Mouse (Mus musculus): ENCODE measurements at regions not wholly inside any gene's neighbourhood (a gene's known extent, or its start where the extent isn't known, plus 50 kb on each side); places are given as distances from the start of the nearest gene placed in this dataset.
A peak's percentile ranks its signal among the peaks of the same experiment; 100 is the strongest.

DNA sequence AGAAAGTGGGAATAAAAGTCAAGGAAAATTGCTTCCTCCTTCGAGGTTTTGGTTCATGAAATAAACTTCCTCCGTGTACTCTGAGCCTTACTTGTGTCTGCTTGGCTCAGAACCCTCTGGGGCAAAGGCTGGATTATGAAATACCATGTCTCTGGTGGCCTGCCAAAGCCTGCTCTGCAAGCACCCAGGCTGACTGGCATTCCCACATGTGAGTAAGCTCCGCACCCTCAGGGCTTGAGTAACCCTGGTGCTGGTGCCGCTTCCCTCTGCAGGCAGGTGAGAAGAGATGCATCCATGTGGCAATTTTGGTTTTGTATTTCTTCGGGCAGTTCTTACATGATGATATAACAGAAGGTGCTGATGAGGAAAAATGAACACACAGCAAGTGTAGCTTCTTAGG, 66.0 kb downstream of the Nr2f2 start:
- DNase-seq (ENCODE audit: low spot score) (no peak), ATAC-seq (replicated peaks; ENCODE audit: low FRiP score, low TSS enrichment, low read depth) (no peak)
- Histone ChIP-seq H3K9ac (ENCODE audit: low read length) (no peak overlapping the region), H3K9me3 (ENCODE audit: control insufficient read depth, low read length) (no peaks in the 10 kb centered on the region), H3K27me3 (replicated peaks; ENCODE audit: control insufficient read depth, insufficient read depth, low read length) (no peaks in the 10 kb centered on the region), H3K27ac (ENCODE audit: low read depth) (no peak overlapping the region), H3K4me2 (ENCODE audit: low read length) (no peak overlapping the region), H3K36me3 (ENCODE audit: control insufficient read depth, insufficient read depth, low read length) (no peaks in the 10 kb centered on the region), H3K4me3 (ENCODE audit: low read depth, low read length) (no peak overlapping the region), H3K4me1 (replicated peaks; ENCODE audit: control insufficient read depth, insufficient read depth, low read length) (no peaks in the 10 kb centered on the region)
- WGBS, result 79% methylated on average over 5 of the region's 5 CpGs

DNA sequence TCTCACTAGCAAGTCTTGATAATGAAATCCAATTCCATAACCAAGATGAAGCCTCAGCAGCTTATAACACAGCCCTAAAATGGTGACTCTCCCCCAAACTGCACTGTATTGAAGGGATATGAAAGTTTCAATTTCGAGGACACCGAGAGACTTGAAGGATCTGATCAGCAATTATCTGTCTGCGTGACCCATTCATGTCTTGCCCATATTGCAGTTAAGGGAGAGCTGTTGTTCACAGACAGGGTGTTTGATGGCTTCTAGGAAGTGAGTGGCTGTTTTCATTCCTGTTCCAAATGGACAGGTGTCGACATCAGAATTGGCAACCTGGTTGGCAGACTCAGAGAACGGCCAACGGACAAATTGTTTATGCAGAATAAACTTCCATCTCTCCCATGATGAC, 75.1 kb downstream of the Nr2f2 start:
- Histone ChIP-seq H3K27ac (ENCODE audit: low read depth) (no peak overlapping the region), H3K27me3 (replicated peaks; ENCODE audit: control insufficient read depth, insufficient read depth, low read length) (peaks cover 48% of the 10 kb centered on the region), H3K4me3 (ENCODE audit: low read depth, low read length) (no peak overlapping the region), H3K4me2 (ENCODE audit: low read length) (no peak overlapping the region), H3K9ac (ENCODE audit: low read length) (no peak overlapping the region), H3K36me3 (ENCODE audit: control insufficient read depth, insufficient read depth, low read length) (no peaks in the 10 kb centered on the region), H3K9me3 (ENCODE audit: control insufficient read depth, low read length) (peaks cover 3% of the 10 kb centered on the region; the same call in 1 of the 2 replicates), H3K4me1 (replicated peaks; ENCODE audit: control insufficient read depth, insufficient read depth, low read length) (0 out of 2 replicates have a peak, but pooled peaks cover 7% of the 10 kb centered on the region)
- DNase-seq (ENCODE audit: low spot score), result no peak
- WGBS, result 90% methylated on average over 6 of the region's 6 CpGs
- no peak for ATAC-seq (replicated peaks; ENCODE audit: low FRiP score, low TSS enrichment, low read depth)

DNA sequence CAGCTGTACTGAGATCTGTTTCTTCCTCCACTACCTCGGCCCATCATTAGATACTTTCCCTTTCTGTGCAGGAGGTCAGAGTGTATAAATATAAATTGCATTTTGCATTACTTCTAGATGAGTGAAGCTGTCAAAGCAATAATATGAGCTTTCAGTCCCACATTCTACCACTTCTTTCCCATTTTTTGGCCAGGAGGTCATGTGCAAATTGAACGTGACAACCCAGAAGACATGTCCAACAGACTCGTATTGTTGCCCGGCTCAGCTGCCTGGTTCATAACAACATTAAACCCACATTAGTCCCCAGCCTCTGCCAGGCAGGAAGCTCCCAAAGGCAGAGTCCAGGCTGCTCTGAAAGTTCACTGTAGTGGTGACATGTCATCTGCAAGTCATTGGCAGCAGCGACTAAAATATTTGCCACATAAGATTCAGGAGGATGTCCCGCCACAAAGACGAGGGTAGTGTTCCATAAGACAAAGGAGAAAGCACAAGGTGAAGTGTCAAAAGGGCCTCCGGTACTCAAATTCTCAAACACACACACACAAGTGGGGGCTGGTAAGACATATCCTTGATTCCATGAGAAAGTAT, 75.7 kb downstream of the Nr2f2 start:
- Histone ChIP-seq H3K4me2 (ENCODE audit: low read length) (no peak overlapping the region), H3K9ac (ENCODE audit: low read length) (no peak overlapping the region), H3K27ac (ENCODE audit: low read depth) (no peak overlapping the region), H3K4me3 (ENCODE audit: low read depth, low read length) (no peak overlapping the region), H3K4me1 (replicated peaks; ENCODE audit: control insufficient read depth, insufficient read depth, low read length) (0 out of 2 replicates have a peak, but pooled peaks cover 7% of the 10 kb centered on the region), H3K27me3 (replicated peaks; ENCODE audit: control insufficient read depth, insufficient read depth, low read length) (peaks cover 54% of the 10 kb centered on the region), H3K9me3 (ENCODE audit: control insufficient read depth, low read length) (peaks cover 3% of the 10 kb centered on the region; the same call in 1 of the 2 replicates), H3K36me3 (ENCODE audit: control insufficient read depth, insufficient read depth, low read length) (no peaks in the 10 kb centered on the region)
- WGBS, result 65% methylated on average over 8 of the region's 8 CpGs
- DNase-seq (ENCODE audit: low spot score) (no peak), ATAC-seq (replicated peaks; ENCODE audit: low FRiP score, low TSS enrichment, low read depth) (no peak)

DNA sequence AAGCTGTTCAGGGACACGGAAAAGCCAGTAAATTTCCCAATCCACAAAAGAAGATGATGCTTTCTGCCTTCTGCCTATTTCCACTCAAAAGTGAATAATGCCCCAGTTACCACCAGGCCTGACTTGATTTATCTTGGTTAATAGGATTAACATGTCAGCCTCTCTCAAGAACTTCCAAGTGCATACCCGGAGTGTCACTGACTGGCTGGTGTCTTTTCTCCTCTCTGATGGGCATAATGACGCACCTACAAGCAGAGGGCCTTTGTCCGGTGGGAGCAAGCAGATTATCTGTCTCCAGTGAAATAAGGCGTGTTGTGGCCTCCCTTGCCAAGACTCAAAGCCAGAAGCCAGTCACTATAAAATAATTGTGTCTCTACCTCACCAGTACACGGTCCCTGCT, 76.3 kb downstream of the Nr2f2 start:
- Histone ChIP-seq H3K9me3 (ENCODE audit: control insufficient read depth, low read length) (peaks cover 3% of the 10 kb centered on the region; the same call in 1 of the 2 replicates), H3K4me2 (ENCODE audit: low read length) (no peak overlapping the region), H3K9ac (ENCODE audit: low read length) (no peak overlapping the region), H3K36me3 (ENCODE audit: control insufficient read depth, insufficient read depth, low read length) (no peaks in the 10 kb centered on the region), H3K27ac (ENCODE audit: low read depth) (no peak overlapping the region), H3K27me3 (replicated peaks; ENCODE audit: control insufficient read depth, insufficient read depth, low read length) (peaks cover 60% of the 10 kb centered on the region), H3K4me3 (ENCODE audit: low read depth, low read length) (no peak overlapping the region), H3K4me1 (replicated peaks; ENCODE audit: control insufficient read depth, insufficient read depth, low read length) (0 out of 2 replicates have a peak, but pooled peaks cover 7% of the 10 kb centered on the region)
- no peak for DNase-seq (ENCODE audit: low spot score)
- WGBS, result 57% methylated on average over 6 of the region's 6 CpGs
- no peak for ATAC-seq (replicated peaks; ENCODE audit: low FRiP score, low TSS enrichment, low read depth)

DNA sequence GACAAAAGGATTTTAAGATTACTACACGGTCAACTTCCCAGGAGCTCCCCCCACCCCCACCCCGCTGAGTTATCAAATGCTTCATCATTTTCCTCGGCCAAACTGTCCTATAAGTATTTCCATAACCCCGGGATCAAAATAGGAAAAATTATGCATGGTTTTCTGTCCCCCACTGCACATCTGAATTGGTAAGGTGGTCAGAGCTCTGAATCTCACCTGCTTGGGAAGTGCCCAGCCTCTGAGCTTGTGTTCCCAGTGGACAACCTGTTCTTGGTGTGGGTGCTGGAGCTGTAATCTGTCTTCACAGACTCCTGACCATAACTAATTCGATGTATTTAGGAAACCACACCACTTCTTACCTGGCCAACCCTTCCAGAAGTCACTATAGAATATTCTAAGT, 77.9 kb downstream of the Nr2f2 start:
- DNase-seq (ENCODE audit: low spot score) (no peak), ATAC-seq (replicated peaks; ENCODE audit: low FRiP score, low TSS enrichment, low read depth) (no peak)
- Histone ChIP-seq H3K9me3 (ENCODE audit: control insufficient read depth, low read length) (peaks cover 3% of the 10 kb centered on the region; the same call in 1 of the 2 replicates), H3K9ac (ENCODE audit: low read length) (no peak overlapping the region), H3K4me2 (ENCODE audit: low read length) (no peak overlapping the region), H3K4me1 (replicated peaks; ENCODE audit: control insufficient read depth, insufficient read depth, low read length) (0 out of 2 replicates have a peak, but pooled peaks cover 7% of the 10 kb centered on the region), H3K27me3 (replicated peaks; ENCODE audit: control insufficient read depth, insufficient read depth, low read length) (peaks cover 76% of the 10 kb centered on the region), H3K36me3 (ENCODE audit: control insufficient read depth, insufficient read depth, low read length) (no peaks in the 10 kb centered on the region), H3K27ac (ENCODE audit: low read depth) (no peak overlapping the region), H3K4me3 (ENCODE audit: low read depth, low read length) (no peak overlapping the region)
- WGBS, result 18% methylated on average over 5 of the region's 5 CpGs

DNA sequence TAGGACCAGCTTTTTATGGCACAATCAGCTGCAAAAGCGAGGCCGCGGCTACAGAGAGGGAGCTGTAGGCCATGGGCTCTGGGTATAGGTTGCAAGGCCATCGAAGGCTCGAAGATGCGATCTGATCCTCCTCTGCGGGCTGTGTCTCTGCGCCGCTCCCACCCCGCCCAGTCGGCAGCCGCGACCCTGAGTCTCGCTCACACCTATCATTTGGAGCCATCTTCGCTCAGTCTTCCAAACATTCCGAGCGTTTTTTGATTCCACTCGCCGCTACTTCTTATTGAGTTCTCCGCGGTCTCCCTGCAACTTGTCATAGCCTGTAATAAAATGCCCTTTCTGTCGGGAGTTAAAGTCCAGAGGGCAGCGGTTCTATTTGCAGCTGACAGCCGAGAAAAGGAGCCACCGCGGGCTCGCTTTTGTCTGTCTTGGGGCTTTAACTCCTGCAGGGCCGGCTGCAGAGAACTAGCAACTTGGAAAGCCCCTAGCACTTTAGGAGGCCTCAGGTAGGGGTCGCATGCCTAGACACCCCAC, 78.6 kb downstream of the Nr2f2 start:
- Histone ChIP-seq H3K4me2 (ENCODE audit: low read length) (peak overlapping the region; percentile 48), H3K27ac (ENCODE audit: low read depth) (no peak overlapping the region), H3K9me3 (ENCODE audit: control insufficient read depth, low read length) (peaks cover 3% of the 10 kb centered on the region; the same call in 1 of the 2 replicates), H3K4me3 (ENCODE audit: low read depth, low read length) (peak overlapping the region; percentile 4), H3K36me3 (ENCODE audit: control insufficient read depth, insufficient read depth, low read length) (no peaks in the 10 kb centered on the region), H3K4me1 (replicated peaks; ENCODE audit: control insufficient read depth, insufficient read depth, low read length) (0 out of 2 replicates have a peak, but pooled peaks cover 7% of the 10 kb centered on the region), H3K27me3 (replicated peaks; ENCODE audit: control insufficient read depth, insufficient read depth, low read length) (peaks cover 83% of the 10 kb centered on the region), H3K9ac (ENCODE audit: low read length) (no peak overlapping the region)
- WGBS, result under 1% methylated on average over 29 of the region's 29 CpGs
- no peak for ATAC-seq (replicated peaks; ENCODE audit: low FRiP score, low TSS enrichment, low read depth)
- DNase-seq (ENCODE audit: low spot score), result peak; percentile 70

DNA sequence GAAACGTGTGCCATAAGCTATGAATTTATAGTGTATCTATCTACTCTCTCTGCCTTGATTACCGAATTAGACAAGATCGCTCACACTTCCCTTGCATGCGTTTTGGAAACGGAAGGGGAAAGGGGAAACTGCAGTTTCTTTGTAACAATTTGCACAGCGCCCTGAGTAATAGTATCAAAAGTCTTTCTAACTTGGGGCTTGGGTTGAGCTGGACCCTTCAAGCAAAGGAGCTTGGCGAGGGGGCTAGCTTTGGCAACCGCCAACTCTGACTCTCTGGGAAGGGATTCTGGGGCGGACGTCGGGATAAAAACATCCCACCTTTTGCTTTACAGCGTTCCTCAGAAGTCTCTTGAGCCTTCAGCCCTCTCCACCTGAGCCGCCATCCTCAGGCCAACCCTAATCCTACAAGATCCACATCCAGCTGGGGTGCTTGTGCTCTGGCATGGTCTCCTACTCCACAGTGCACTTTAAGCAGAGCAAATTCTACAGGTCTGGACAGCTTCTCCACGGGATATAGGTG, 79.6 kb downstream of the Nr2f2 start:
- Histone ChIP-seq H3K9me3 (ENCODE audit: control insufficient read depth, low read length) (no peaks in the 10 kb centered on the region), H3K9ac (ENCODE audit: low read length) (no peak overlapping the region), H3K4me1 (replicated peaks; ENCODE audit: control insufficient read depth, insufficient read depth, low read length) (0 out of 2 replicates have a peak, but pooled peaks cover 7% of the 10 kb centered on the region), H3K27me3 (replicated peaks; ENCODE audit: control insufficient read depth, insufficient read depth, low read length) (peaks cover 93% of the 10 kb centered on the region), H3K36me3 (ENCODE audit: control insufficient read depth, insufficient read depth, low read length) (no peaks in the 10 kb centered on the region), H3K4me3 (ENCODE audit: low read depth, low read length) (no peak overlapping the region), H3K4me2 (ENCODE audit: low read length) (no peak overlapping the region), H3K27ac (ENCODE audit: low read depth) (no peak overlapping the region)
- WGBS, result 6% methylated on average over 14 of the region's 14 CpGs
- DNase-seq (ENCODE audit: low spot score) (no peak), ATAC-seq (replicated peaks; ENCODE audit: low FRiP score, low TSS enrichment, low read depth) (no peak)

DNA sequence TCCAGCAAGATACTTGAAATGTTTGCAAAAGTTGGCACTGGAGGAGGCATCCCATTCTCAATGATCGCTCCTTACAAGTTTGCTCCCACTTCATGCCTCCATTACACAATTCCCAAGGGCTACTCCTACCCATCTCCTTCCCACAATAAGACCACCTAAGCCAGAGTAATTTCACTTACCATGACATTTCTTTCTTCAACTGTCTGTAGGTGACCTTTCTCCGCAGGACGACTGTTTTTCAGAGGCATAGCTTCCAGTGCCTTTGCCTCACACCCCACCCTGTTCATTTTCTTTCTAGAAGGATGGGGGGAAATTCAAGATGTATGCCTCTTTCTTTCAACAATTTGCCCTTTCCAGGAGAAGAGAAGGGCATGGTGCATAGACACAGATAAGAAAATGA, 81.2 kb downstream of the Nr2f2 start:
- H3K36me3 ChIP-seq (ENCODE audit: control insufficient read depth, insufficient read depth, low read length), result no peaks in the 10 kb centered on the region
- peaks cover 98% of the 10 kb centered on the region for H3K27me3 ChIP-seq (replicated peaks; ENCODE audit: control insufficient read depth, insufficient read depth, low read length)
- 13% methylated on average over 3 of the region's 3 CpGs for WGBS
- H3K4me2 ChIP-seq (ENCODE audit: low read length), result no peak overlapping the region
- ATAC-seq (replicated peaks; ENCODE audit: low FRiP score, low TSS enrichment, low read depth) (no peak), DNase-seq (ENCODE audit: low spot score) (no peak)
- H3K4me1 ChIP-seq (replicated peaks; ENCODE audit: control insufficient read depth, insufficient read depth, low read length), result 0 out of 2 replicates have a peak, but pooled peaks cover 12% of the 10 kb centered on the region
- H3K9me3 ChIP-seq (ENCODE audit: control insufficient read depth, low read length), result no peaks in the 10 kb centered on the region
- no peak overlapping the region for H3K27ac ChIP-seq (ENCODE audit: low read depth)
- no peak overlapping the region for H3K4me3 ChIP-seq (ENCODE audit: low read depth, low read length)
- H3K9ac ChIP-seq (ENCODE audit: low read length), result no peak overlapping the region

DNA sequence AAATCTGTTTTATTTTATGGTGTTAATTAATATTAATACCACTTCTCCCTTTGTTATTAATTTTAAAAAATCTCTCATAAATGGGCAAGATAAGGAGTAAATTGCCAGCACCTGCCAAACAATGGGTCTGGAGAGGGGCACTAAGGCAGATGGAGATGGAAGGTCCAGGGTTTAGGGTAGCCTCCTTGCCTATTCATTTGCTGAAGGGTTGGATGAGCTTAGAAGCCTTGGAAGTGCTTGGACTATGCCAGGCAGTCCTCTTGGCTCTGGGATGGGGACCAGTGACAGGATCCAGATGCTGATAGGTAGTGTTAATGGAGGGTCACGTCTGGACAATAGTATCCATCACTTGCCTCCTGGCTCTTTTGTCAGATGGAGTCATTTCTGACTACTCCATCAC, 82.7 kb downstream of the Nr2f2 start:
- 0 out of 2 replicates have a peak, but pooled peaks cover 14% of the 10 kb centered on the region for H3K4me1 ChIP-seq (replicated peaks; ENCODE audit: control insufficient read depth, insufficient read depth, low read length)
- H3K4me3 ChIP-seq (ENCODE audit: low read depth, low read length), result no peak overlapping the region
- H3K9ac ChIP-seq (ENCODE audit: low read length), result no peak overlapping the region
- H3K27me3 ChIP-seq (replicated peaks; ENCODE audit: control insufficient read depth, insufficient read depth, low read length), result peaks cover 98% of the 10 kb centered on the region
- H3K36me3 ChIP-seq (ENCODE audit: control insufficient read depth, insufficient read depth, low read length), result no peaks in the 10 kb centered on the region
- no peak for ATAC-seq (replicated peaks; ENCODE audit: low FRiP score, low TSS enrichment, low read depth)
- DNase-seq (ENCODE audit: low spot score), result no peak
- H3K27ac ChIP-seq (ENCODE audit: low read depth), result no peak overlapping the region
- 0% methylated on average over 1 of the region's 1 CpGs for WGBS
- no peaks in the 10 kb centered on the region for H3K9me3 ChIP-seq (ENCODE audit: control insufficient read depth, low read length)
- no peak overlapping the region for H3K4me2 ChIP-seq (ENCODE audit: low read length)
